Mouse (Mus musculus) heart, postnatal 0 days (tissue): ENCODE data around the gene Tpd52l1. TPM values are rescaled to one million over a fixed set of nuclear protein-coding genes. Genes with fewer than 3 reads are reported as not detected.

Experiments
- ATAC-seq: fragments of 200-750 bp; cut with Nextera tagmentation; 2 replicates; pipeline ENCODE4 v1.8.0; 2017; ENCODE audit warnings: low read depth, moderate number of reproducible peaks, moderate library complexity; ENCODE audit not compliant: insufficient read depth
- DNase-seq: peaks from one replicate; pipeline ENCODE4 v3.0.0-alpha.2; 2016; ENCODE audit warnings: low spot score
- H3K27ac ChIP-seq: fragments of 300-500 bp; sonication (generic); 2 replicates; pipeline ENCODE4 v1.5.1; 2014; ENCODE audit warnings: low read depth, mild to moderate bottlenecking
- H3K27me3 ChIP-seq: fragments of 300-500 bp; sonication (generic); 2 replicates; pipeline ENCODE4 v1.6.1; 2014; ENCODE audit warnings: low read length, mixed read lengths; ENCODE audit not compliant: control insufficient read depth, insufficient read depth
- H3K36me3 ChIP-seq: fragments of 300-500 bp; sonication (generic); replicated peaks from 2 replicates; pipeline ENCODE4 v1.6.1; 2014; ENCODE audit warnings: low read length, mixed read lengths; ENCODE audit not compliant: control insufficient read depth, insufficient read depth
- H3K4me1 ChIP-seq: fragments of 300-500 bp; sonication (generic); 2 replicates; pipeline ENCODE4 v1.6.1; 2014; ENCODE audit warnings: antibody characterized with exemption; ENCODE audit not compliant: control insufficient read depth, insufficient read depth
- H3K4me2 ChIP-seq: fragments of 300-500 bp; sonication (generic); 2 replicates; pipeline ENCODE4 v1.6.1; 2014; ENCODE audit warnings: low read depth, mild to moderate bottlenecking, low read length, moderate library complexity
- H3K4me3 ChIP-seq: fragments of 300-500 bp; sonication (generic); 2 replicates; pipeline ENCODE4 v1.5.1; 2014; ENCODE audit warnings: low read depth, low read length
- H3K9ac ChIP-seq: fragments of 300-500 bp; sonication (generic); replicated peaks from 2 replicates; pipeline ENCODE4 v1.6.1; 2014; ENCODE audit warnings: low read depth, low read length, mixed read lengths
- H3K9me3 ChIP-seq: fragments of 300-500 bp; sonication (generic); replicated peaks from 2 replicates; pipeline ENCODE4 v1.6.1; 2016; ENCODE audit warnings: low read length; ENCODE audit not compliant: control insufficient read depth
- CTCF ChIP-seq: IDR thresholded peaks from 2 replicates; pipeline ENCODE4 v1.5.1; 2016; ENCODE audit warnings: antibody characterized with exemption, control low read depth, low read depth
- EP300 ChIP-seq: IDR thresholded peaks from 2 replicates; pipeline ENCODE4 v1.6.1; 2016; ENCODE audit warnings: antibody characterized with exemption, low read depth
- WGBS: fragments of 180-500 bp; shearing (Covaris S2); extraction: QIAGEN DNeasy Blood & Tissue Kit; methylation state at CpG from one replicate; pipeline ENCODE4 v1.1.7; 2014; 5-methylcytosine and 5-hydroxymethylcytosine counted together
- polyA plus RNA-seq: library from polyadenylated mRNA; unstranded; fragments of >200 nt; fragmentation: Nextera tagmentation; extraction: Ambion mirVana; gene quantifications from 2 replicates; pipeline ENCODE4 v1.2.1, GENCODE M21; 2015
- total RNA-seq: library from RNA; depleted of rRNA; stranded (reverse); fragments of >200 nt; gene quantifications from 2 replicates; pipeline ENCODE4 v1.2.3, GENCODE M21; 2014; ENCODE audit warnings: low replicate concordance

Gene Tpd52l1
- total and polyA plus RNA-seq, 2 experiments from 2014 or later, result 11.9 to 17.8 TPM

GRCm38 (mm10) chr10:31331225-31331775 is 114.5 kb downstream of the Tpd52l1 start:
- Histone ChIP-seq H3K36me3 (peaks cover 15% of the 10 kb centered on the region), H3K9me3 (no peaks in the 10 kb centered on the region), H3K4me1 (peaks cover 5% of the 10 kb centered on the region; the same call in 1 of the 2 replicates), H3K27me3 (no peaks in the 10 kb centered on the region), H3K27ac (no peak overlapping the region), H3K4me2 (no peak overlapping the region), H3K9ac (no peak overlapping the region), H3K4me3 (no peak overlapping the region)
- ATAC-seq, result no peak
- WGBS, result 65% methylated on average over 4 of the region's 4 CpGs
- DNase-seq, result peak; percentile 44
- TF ChIP-seq EP300 (no peak), CTCF (no peak)

GRCm38 (mm10) chr10:31330286-31330962 is 115.3 kb downstream of the Tpd52l1 start:
- no peak for DNase-seq
- peaks cover 22% of the 10 kb centered on the region for H3K36me3 ChIP-seq
- WGBS, result 82% methylated on average over 3 of the region's 3 CpGs
- H3K4me1 ChIP-seq, result peaks cover 5% of the 10 kb centered on the region; the same call in 1 of the 2 replicates
- no peak overlapping the region for H3K4me2 ChIP-seq
- H3K27me3 ChIP-seq, result no peaks in the 10 kb centered on the region
- H3K9ac ChIP-seq, result no peak overlapping the region
- no peak overlapping the region for H3K27ac ChIP-seq
- ATAC-seq, result no peak
- H3K4me3 ChIP-seq, result no peak overlapping the region
- no peaks in the 10 kb centered on the region for H3K9me3 ChIP-seq
- TF ChIP-seq CTCF (no peak), EP300 (no peak)

GRCm38 (mm10) chr10:31329436-31329835 is 116.3 kb downstream of the Tpd52l1 start:
- Histone ChIP-seq H3K4me3 (no peak overlapping the region), H3K9me3 (no peaks in the 10 kb centered on the region), H3K27ac (no peak overlapping the region), H3K27me3 (no peaks in the 10 kb centered on the region), H3K9ac (no peak overlapping the region), H3K36me3 (peaks cover 22% of the 10 kb centered on the region), H3K4me2 (no peak overlapping the region), H3K4me1 (peaks cover 5% of the 10 kb centered on the region; the same call in 1 of the 2 replicates)
- TF ChIP-seq CTCF (no peak), EP300 (no peak)
- ATAC-seq (no peak), DNase-seq (no peak)
- WGBS, result 84% methylated on average over 1 of the region's 1 CpGs

GRCm38 (mm10) chr10:31318491-31318890 is 127.3 kb downstream of the Tpd52l1 start:
- Histone ChIP-seq H3K4me3 (no peak overlapping the region), H3K27me3 (no peaks in the 10 kb centered on the region), H3K4me1 (0 out of 2 replicates have a peak, but pooled peaks cover 13% of the 10 kb centered on the region), H3K9ac (no peak overlapping the region), H3K9me3 (no peaks in the 10 kb centered on the region), H3K36me3 (peaks cover 16% of the 10 kb centered on the region; the same call in 1 of the 2 replicates), H3K4me2 (no peak overlapping the region), H3K27ac (no peak overlapping the region)
- no peak for TF ChIP-seq CTCF
- TF ChIP-seq EP300, result no peak
- WGBS, result 71% methylated on average over 5 of the region's 5 CpGs
- no peak for DNase-seq
- ATAC-seq, result no peak

GRCm38 (mm10) chr10:31312865-31313848 is 132.6 kb downstream of the Tpd52l1 start, which contains the start of gene Hddc2:
TSS of gene Hddc2 (plus strand) at chr10:31313383.
- TF ChIP-seq EP300, result 0 out of 2 replicates have a peak, but pooled peaks have one; percentile 41
- no peak for TF ChIP-seq CTCF
- ATAC-seq (peak; percentile 93), DNase-seq (peak; percentile 82)
- Histone ChIP-seq H3K9ac (peak within 1 kb of the TSS; percentile 91), H3K9me3 (no peaks in the 10 kb centered on the region), H3K36me3 (0 out of 2 replicates have a peak, but pooled peaks cover 6% of the 10 kb centered on the region), H3K4me3 (peak within 1 kb of the TSS; percentile 89), H3K27me3 (no peaks in the 10 kb centered on the region), H3K4me1 (0 out of 2 replicates have a peak, but pooled peaks cover 13% of the 10 kb centered on the region), H3K27ac (peak within 1 kb of the TSS; percentile 90), H3K4me2 (peak within 1 kb of the TSS; percentile 82)
- WGBS, result 3% methylated on average over 41 of the region's 44 CpGs
